Mouse (Mus musculus) limb, embryonic 14.5 days (tissue): ENCODE measurements around the gene Erg. TPM values are rescaled to one million over a fixed set of nuclear protein-coding genes. Genes with fewer than 3 reads are reported as not detected.
A peak's percentile ranks its signal among the peaks of the same experiment; 100 is the strongest.

Experiments used
- ATAC-seq: fragments of 200-750 bp; cut with Nextera tagmentation; 2 replicates; pipeline ENCODE4 v1.8.0; 2017; ENCODE audit warnings: low read depth, moderate number of reproducible peaks, moderate TSS enrichment; ENCODE audit not compliant: low FRiP score
- DNase-seq: peaks from one replicate; pipeline ENCODE4 v3.0.0-alpha.2; 2015; ENCODE audit warnings: low spot score
- H3K27ac ChIP-seq: fragments of 300-500 bp; sonication (generic); replicated peaks from 2 replicates; pipeline ENCODE4 v1.5.1; 2014; ENCODE audit warnings: low read depth, mild to moderate bottlenecking, low read length, moderate library complexity, mixed read lengths
- H3K27me3 ChIP-seq: fragments of 300-500 bp; sonication (generic); 2 replicates; pipeline ENCODE4 v1.6.1; 2014; ENCODE audit warnings: low read length, mixed read lengths; ENCODE audit not compliant: control insufficient read depth, insufficient read depth
- H3K36me3 ChIP-seq: fragments of 300-500 bp; sonication (generic); 2 replicates; pipeline ENCODE4 v1.6.1; 2014; ENCODE audit warnings: mild to moderate bottlenecking, low read length, moderate library complexity, mixed read lengths; ENCODE audit not compliant: control insufficient read depth, insufficient read depth
- H3K4me1 ChIP-seq: fragments of 300-500 bp; sonication (generic); 2 replicates; pipeline ENCODE4 v1.6.1; 2014; ENCODE audit warnings: antibody characterized with exemption, low read length, mixed read lengths; ENCODE audit not compliant: control insufficient read depth, insufficient read depth
- H3K4me2 ChIP-seq: fragments of 300-500 bp; sonication (generic); replicated peaks from 2 replicates; pipeline ENCODE4 v1.6.1; 2014; ENCODE audit warnings: low read depth, mild to moderate bottlenecking, low read length, moderate library complexity; ENCODE audit not compliant: severe bottlenecking
- H3K4me3 ChIP-seq: fragments of 300-500 bp; sonication (generic); replicated peaks from 2 replicates; pipeline ENCODE4 v1.5.1; 2014; ENCODE audit warnings: low read length
- H3K9ac ChIP-seq: fragments of 300-500 bp; sonication (generic); 2 replicates; pipeline ENCODE4 v1.6.1; 2014; ENCODE audit warnings: mild to moderate bottlenecking, low read depth, low read length, moderate library complexity; ENCODE audit not compliant: severe bottlenecking
- H3K9me3 ChIP-seq: fragments of 300-500 bp; sonication (generic); 2 replicates; pipeline ENCODE4 v1.6.1; 2016; ENCODE audit warnings: low read length; ENCODE audit not compliant: control insufficient read depth
- POLR2A ChIP-seq: fragments of 200-500 bp; IDR thresholded peaks from 2 replicates; pipeline ENCODE4 v1.8.0; 2012; ENCODE audit warnings: inconsistent platforms, mild to moderate bottlenecking, moderate library complexity, borderline replicate concordance; ENCODE audit not compliant: insufficient read depth, insufficient read length; ENCODE audit errors: extremely low read depth
- WGBS: fragments of 180-500 bp; shearing (Covaris S2); extraction: QIAGEN DNeasy Blood & Tissue Kit; methylation state at CpG from one replicate; pipeline ENCODE4 v1.1.7; 2014; 5-methylcytosine and 5-hydroxymethylcytosine counted together
- polyA plus RNA-seq, 2 experiments: library from polyadenylated mRNA; depleted of rRNA in 1 of 2; stranded (reverse) in 1 of 2; unstranded in 1 of 2; fragments of >200 nt; fragmentation: Nextera tagmentation in 1 of 2; extraction: Ambion mirVana in 1 of 2; gene quantifications; 2 replicates each; pipeline versions ENCODE4 v1.2.1 to v1.2.3; 2012 to 2014

Gene Erg
- polyA plus RNA-seq, 2 experiments: 18.9 to 40.6 TPM

DNA sequence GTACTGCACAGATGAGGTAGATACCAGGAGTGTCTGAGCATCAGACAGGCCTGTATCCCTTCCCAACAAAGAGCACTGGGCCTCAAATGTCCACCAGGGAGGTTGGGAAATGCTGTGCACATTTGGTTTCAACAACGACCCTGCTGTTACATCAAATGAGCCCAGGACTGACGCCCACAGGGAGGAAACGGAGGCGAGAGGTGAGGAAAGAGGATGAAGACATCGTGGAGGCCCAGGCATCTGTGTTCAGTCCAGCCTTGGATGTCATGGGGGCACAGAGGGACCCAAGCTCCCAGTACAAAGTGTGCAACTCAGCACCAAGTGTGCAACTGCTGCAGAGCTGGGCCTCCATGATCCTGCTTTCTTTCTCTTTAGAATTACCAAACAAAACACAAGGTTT lies 236.6 kb downstream of the Erg start:
- Histone ChIP-seq H3K4me1 (no peaks in the 10 kb centered on the region), H3K4me3 (no peak overlapping the region), H3K27ac (no peak overlapping the region), H3K4me2 (no peak overlapping the region), H3K9ac (no peak overlapping the region), H3K27me3 (no peaks in the 10 kb centered on the region), H3K9me3 (no peaks in the 10 kb centered on the region), H3K36me3 (no peaks in the 10 kb centered on the region)
- WGBS: 68% methylated on average over 5 of the region's 5 CpGs
- TF ChIP-seq POLR2A: no peak
- DNase-seq: no peak
- ATAC-seq: no peak

DNA sequence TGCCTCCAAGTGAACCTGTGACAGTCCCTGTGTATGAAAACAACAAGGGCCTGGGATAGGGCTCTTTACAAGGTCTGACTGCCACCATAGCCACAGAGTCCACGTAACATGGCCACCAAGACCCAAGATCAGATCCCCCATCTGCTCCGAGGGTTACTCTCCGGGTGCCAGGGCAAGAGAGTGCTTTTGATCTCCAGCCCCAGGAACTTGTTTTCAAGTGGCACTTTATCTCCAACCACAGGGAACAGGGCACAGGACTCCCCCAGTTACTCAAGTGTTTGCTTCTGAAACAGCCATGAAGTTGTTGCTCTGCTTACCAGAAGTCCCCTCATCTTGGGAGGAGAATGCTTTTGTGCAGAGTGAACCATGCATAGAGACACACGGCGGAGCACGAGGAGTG lies 237.0 kb downstream of the Erg start:
- H3K9ac ChIP-seq: no peak overlapping the region
- H3K9me3 ChIP-seq: no peaks in the 10 kb centered on the region
- WGBS: 87% methylated on average over 6 of the region's 6 CpGs
- no peaks in the 10 kb centered on the region for H3K36me3 ChIP-seq
- ATAC-seq (no peak), DNase-seq (no peak)
- no peaks in the 10 kb centered on the region for H3K27me3 ChIP-seq
- no peak overlapping the region for H3K4me3 ChIP-seq
- H3K4me1 ChIP-seq: no peaks in the 10 kb centered on the region
- no peak overlapping the region for H3K27ac ChIP-seq
- TF ChIP-seq POLR2A: no peak
- no peak overlapping the region for H3K4me2 ChIP-seq

DNA sequence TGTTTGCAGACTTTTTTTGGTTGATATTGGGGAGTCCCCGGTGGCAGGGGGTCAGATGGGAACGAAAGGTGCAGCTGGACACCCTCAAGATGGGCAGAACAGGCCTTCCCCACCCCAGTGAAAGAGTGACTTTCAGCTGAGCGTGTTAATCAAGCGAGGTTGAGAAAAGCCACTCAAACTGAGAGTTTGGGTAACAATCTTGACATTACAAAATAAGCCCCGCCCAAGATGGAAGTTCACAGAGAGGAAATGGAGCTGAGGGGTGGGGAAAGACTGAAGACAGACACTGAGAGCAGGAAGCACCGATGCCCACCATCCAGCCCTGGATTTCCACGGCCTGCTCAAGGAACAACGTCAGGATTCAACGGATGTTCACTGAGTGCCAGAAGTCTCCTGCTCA lies 237.8 kb downstream of the Erg start:
- H3K9me3 ChIP-seq: no peaks in the 10 kb centered on the region
- H3K36me3 ChIP-seq: no peaks in the 10 kb centered on the region
- no peaks in the 10 kb centered on the region for H3K4me1 ChIP-seq
- H3K27me3 ChIP-seq: no peaks in the 10 kb centered on the region
- ATAC-seq (no peak), DNase-seq (no peak)
- 85% methylated on average over 9 of the region's 9 CpGs for WGBS
- H3K4me3 ChIP-seq: no peak overlapping the region
- H3K9ac ChIP-seq: no peak overlapping the region
- no peak overlapping the region for H3K4me2 ChIP-seq
- H3K27ac ChIP-seq: no peak overlapping the region
- TF ChIP-seq POLR2A: no peak

DNA sequence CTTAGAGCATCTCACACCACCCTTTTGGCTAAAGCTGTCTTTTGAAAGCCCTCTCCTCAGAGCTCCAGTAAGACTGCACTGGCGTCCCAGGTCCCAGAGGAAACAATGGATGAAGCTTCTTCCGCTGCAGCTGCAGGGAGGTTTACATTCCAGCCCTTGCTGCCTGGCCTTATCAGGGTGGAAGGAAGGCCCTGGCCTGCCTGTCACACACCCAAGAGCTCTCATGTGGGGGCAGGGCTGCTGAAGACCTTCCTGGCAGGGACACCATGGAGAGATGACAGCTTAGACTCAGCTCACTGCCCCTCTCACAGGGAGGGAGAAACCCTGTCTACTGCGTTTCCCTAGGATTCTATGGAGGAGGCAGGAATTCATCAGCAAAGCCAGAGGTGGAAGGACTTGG lies 239.2 kb downstream of the Erg start:
- DNase-seq: no peak
- 38% methylated on average over 3 of the region's 3 CpGs for WGBS

GRCm38 (mm10) chr16:95345882-95346281 lies 240.5 kb downstream of the Erg start:
- no peak overlapping the region for H3K4me3 ChIP-seq
- DNase-seq: peak; percentile 92
- H3K4me1 ChIP-seq: 0 out of 2 replicates have a peak, but pooled peaks cover 4% of the 10 kb centered on the region
- no peak overlapping the region for H3K27ac ChIP-seq
- WGBS: 7% methylated on average over 5 of the region's 7 CpGs
- H3K9ac ChIP-seq: no peak overlapping the region
- no peaks in the 10 kb centered on the region for H3K9me3 ChIP-seq
- H3K27me3 ChIP-seq: no peaks in the 10 kb centered on the region
- ATAC-seq: no peak
- H3K36me3 ChIP-seq: no peaks in the 10 kb centered on the region
- H3K4me2 ChIP-seq: no peak overlapping the region
- TF ChIP-seq POLR2A: no peak

More for the DNA sequence above, 239.2 kb downstream of the Erg start:
- Histone ChIP-seq H3K4me1 (no peaks in the 10 kb centered on the region), H3K4me3 (no peak overlapping the region), H3K9ac (no peak overlapping the region), H3K9me3 (no peaks in the 10 kb centered on the region), H3K27ac (no peak overlapping the region), H3K27me3 (no peaks in the 10 kb centered on the region), H3K4me2 (no peak overlapping the region), H3K36me3 (no peaks in the 10 kb centered on the region)
- ATAC-seq: no peak
- no peak for TF ChIP-seq POLR2A

GRCm38 (mm10) chr16:95344961-95345360 lies 241.4 kb downstream of the Erg start:
- no peak for ATAC-seq

More at GRCm38 (mm10) chr16:95344961-95345360, 241.4 kb downstream of the Erg start:
- TF ChIP-seq POLR2A: no peak
- DNase-seq: no peak
- no peaks in the 10 kb centered on the region for H3K9me3 ChIP-seq
- 0 out of 2 replicates have a peak, but pooled peaks cover 7% of the 10 kb centered on the region for H3K4me1 ChIP-seq
- no peaks in the 10 kb centered on the region for H3K27me3 ChIP-seq
- no peak overlapping the region for H3K9ac ChIP-seq
- H3K36me3 ChIP-seq: no peaks in the 10 kb centered on the region
- no peak overlapping the region for H3K27ac ChIP-seq
- H3K4me3 ChIP-seq: no peak overlapping the region
- no peak overlapping the region for H3K4me2 ChIP-seq
- WGBS: 74% methylated on average over 10 of the region's 10 CpGs
